Mouse (Mus musculus): ENCODE measurements around the gene Spsb3.

DNA sequence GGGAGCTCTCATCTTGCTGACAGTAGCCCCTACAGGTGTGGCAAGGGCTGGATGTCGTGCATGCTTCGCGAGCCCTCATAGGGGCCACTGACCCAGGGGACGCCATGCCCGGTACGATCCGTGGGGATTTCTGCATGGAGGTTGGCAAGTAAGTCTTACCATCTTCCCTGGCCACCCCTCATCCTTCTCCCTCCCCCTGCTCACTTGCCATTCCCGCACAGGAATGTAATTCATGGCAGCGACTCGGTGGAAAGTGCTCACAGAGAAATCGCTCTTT, 10.5 kb downstream of the Spsb3 start:
- TF ChIP-seq CTCF (IDR thresholded peaks at IDR 0.05; ENCODE audit: insufficient read depth, low read length) (no peak), POLR2A (IDR thresholded peaks at IDR 0.05; ENCODE audit: borderline replicate concordance, extremely low read depth, low read depth, low read length) (no peak)

All from lung, adult 2 months (tissue).